Mouse (Mus musculus) bone marrow, adult 2 months (tissue): ENCODE measurements around the gene Lif. TPM values are rescaled to one million over a fixed set of nuclear protein-coding genes. Genes with fewer than 3 reads are reported as not detected.

Source experiments
- H3K27ac ChIP-seq: fragments of 200-500 bp; 2 replicates; pipeline ENCODE4 v1.5.1; 2012; ENCODE audit warnings: low read depth, mild to moderate bottlenecking, control low read depth, inconsistent platforms, low read length; ENCODE audit not compliant: control insufficient read depth, poor library complexity, insufficient read depth
- H3K4me1 ChIP-seq: fragments of 200-500 bp; 2 replicates; pipeline ENCODE4 v1.6.1; 2011; ENCODE audit warnings: low read length; ENCODE audit not compliant: control insufficient read depth, insufficient read depth
- H3K4me3 ChIP-seq: fragments of 200-500 bp; replicated peaks from 2 replicates; pipeline ENCODE3; 2011; ENCODE audit warnings: mild to moderate bottlenecking, low read depth, low read length, control low read depth; ENCODE audit not compliant: control insufficient read depth
- CTCF ChIP-seq: fragments of 200-500 bp; IDR thresholded peaks from 2 replicates; pipeline ENCODE4 v1.5.1; 2011; ENCODE audit warnings: low read length, control low read depth; ENCODE audit not compliant: control insufficient read depth, insufficient read depth
- POLR2A ChIP-seq: fragments of 200-500 bp; IDR thresholded peaks from 2 replicates; pipeline ENCODE4 v1.6.1; 2011; ENCODE audit warnings: low read depth, mild to moderate bottlenecking, control low read depth, low read length, borderline replicate concordance; ENCODE audit not compliant: control insufficient read depth
- WGBS: fragments of 180-500 bp; shearing (Covaris S2); methylation state at CpG from one replicate; pipeline ENCODE4 v1.1.7; 2018; 5-methylcytosine and 5-hydroxymethylcytosine counted together
- polyA plus RNA-seq: library from polyadenylated mRNA; stranded (reverse); fragments of >200 nt; gene quantifications from 2 replicates; pipeline ENCODE4 v1.2.4, GENCODE M21; 2011; ENCODE audit warnings: low replicate concordance; ENCODE audit not compliant: missing spikeins, insufficient read depth, insufficient read length

The Lif gene
- polyA plus RNA-seq, 1 experiment = 0.70 TPM

DNA sequence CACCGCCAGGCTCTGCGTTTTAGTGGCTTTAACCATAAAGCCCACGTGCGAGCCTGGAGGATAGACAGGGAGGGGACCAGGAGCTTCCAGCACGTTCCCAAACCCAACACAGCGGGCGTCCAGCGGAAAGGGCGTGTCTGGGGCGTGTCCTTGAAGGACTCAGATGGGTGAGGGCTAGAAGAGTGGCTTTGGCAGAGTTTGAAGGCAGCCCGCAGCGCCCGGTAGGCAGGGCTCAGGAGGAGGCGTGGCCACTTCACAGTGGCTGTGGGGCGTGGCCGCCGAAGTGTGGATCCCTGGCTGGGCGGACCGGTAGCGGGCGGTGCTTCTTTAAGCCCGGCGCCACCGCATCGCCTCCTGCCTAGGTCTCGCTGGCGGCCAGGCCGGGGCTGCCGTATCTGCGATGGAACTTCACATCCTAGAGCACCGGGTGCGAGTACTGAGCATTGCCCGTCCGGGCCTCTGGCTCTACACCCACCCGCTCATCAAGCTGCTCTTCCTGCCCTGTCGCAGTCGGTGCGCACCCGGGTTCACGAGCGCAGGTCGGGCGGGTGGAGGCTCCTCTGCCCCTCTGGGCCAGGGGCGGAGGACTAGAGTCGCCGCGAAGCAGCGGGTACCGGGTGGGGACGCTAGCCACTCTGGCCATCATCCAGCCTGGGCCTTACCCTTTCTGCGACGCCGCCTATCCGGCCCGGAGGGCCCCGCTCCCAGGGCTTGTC lies 39.3 kb upstream of the Lif start, which contains the start of gene Castor1:
Gene Castor1, plus strand, starts transcription at position 312 of the 716 bp plus-strand sequence.
- Histone ChIP-seq H3K4me1 (peaks cover 3% of the 10 kb centered on the region), H3K27ac (peak within 1 kb of the TSS; percentile 21; the same call in 1 of the 2 replicates), H3K4me3 (peak within 1 kb of the TSS; percentile 59)
- WGBS = 2% methylated on average over 56 of the region's 56 CpGs
- no peak for TF ChIP-seq POLR2A
- no peak for TF ChIP-seq CTCF

DNA sequence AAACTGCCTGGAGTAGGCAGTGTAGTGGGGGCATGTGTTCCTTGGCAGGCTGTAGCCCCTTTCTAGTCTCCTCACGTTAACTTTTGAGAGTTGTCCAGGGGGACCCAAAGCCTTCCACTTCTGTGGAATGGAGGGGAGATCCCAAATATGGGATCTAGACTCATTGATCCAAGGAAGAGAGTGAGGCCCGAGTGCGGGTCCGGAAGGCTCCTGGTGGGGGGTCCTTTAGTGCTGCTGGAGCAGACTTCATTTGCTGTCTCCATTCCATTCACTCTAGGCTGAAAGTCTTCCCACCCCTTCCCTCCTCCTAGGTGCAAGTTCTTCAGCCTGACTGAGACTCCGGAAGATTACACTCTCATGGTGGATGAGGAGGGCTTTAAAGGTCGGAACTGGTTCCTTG lies 38.7 kb upstream of the Lif start:
- H3K27ac ChIP-seq = no peak overlapping the region
- no peak for TF ChIP-seq POLR2A
- WGBS = 26% methylated on average over 6 of the region's 6 CpGs
- H3K4me1 ChIP-seq = peaks cover 3% of the 10 kb centered on the region
- H3K4me3 ChIP-seq = peak overlapping the region; percentile 59

GRCm38 (mm10) chr11:4219317-4219751 lies 38.0 kb upstream of the Lif start:
- Histone ChIP-seq H3K4me3 (no peak overlapping the region), H3K27ac (no peak overlapping the region), H3K4me1 (peaks cover 5% of the 10 kb centered on the region)
- TF ChIP-seq POLR2A = no peak
- TF ChIP-seq CTCF = peak; percentile 67
- 35% methylated on average over 2 of the region's 2 CpGs for WGBS

GRCm38 (mm10) chr11:4219908-4220307 lies 37.4 kb upstream of the Lif start:
- 53% methylated on average over 9 of the region's 9 CpGs for WGBS
- TF ChIP-seq CTCF = no peak
- TF ChIP-seq POLR2A = no peak
- H3K27ac ChIP-seq = no peak overlapping the region
- H3K4me3 ChIP-seq = no peak overlapping the region
- H3K4me1 ChIP-seq = peaks cover 5% of the 10 kb centered on the region

DNA sequence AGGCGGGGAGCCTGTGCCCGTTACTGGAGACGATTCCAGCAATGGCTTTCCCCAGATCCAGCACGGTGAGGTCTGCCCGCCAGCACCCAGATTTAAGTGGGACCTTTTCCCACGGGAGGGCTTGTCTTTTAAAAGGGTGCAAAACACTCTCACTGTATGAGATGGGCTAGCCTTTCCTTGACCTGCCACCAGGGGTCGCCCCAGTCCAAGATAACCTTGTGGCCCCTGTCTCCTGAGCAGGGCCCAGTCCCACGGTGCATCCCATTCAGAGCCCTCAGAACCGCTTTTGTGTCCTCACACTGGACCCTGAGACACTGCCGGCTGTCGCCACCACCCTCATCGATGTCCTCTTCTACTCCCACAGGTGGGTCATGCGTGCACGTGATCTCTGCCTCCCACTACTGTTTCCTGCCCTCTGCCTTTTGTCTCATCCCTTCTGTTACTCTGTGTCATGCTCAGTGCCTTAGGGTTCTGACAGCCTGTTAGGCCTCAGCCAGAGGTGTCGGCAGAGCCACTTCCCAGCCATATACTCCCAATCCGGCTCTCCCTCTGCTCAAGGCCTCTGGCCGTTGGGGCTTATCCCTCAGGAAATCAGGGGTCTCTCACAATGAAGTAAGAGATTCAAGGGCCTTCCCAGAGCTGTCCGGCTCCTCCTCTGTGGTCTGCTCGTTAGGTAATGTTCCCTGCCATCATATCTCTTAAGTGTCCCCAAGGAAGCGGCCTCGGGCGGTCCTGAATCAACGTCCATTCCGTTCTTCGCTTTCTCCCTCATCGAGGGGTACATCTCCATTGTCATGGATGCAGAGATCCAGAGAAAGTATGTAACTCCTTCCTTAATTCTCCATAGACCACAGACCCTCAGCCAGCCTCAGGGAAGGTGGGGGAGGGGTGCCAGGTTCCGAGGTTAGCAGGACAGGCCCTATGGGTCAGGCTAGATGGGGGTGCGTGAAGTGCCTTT lies 36.6 kb upstream of the Lif start:
- WGBS = 51% methylated on average over 28 of the region's 28 CpGs
- Histone ChIP-seq H3K27ac (no peak overlapping the region), H3K4me3 (no peak overlapping the region), H3K4me1 (peaks cover 5% of the 10 kb centered on the region)
- TF ChIP-seq CTCF = peak; percentile 97
- TF ChIP-seq POLR2A = 0 out of 2 replicates have a peak, but pooled peaks have one; percentile 9

- 38% methylated on average over 17 of the region's 17 CpGs for WGBS
- TF ChIP-seq CTCF (no peak), POLR2A (no peak)
- H3K4me3 ChIP-seq = no peak overlapping the region
- H3K27ac ChIP-seq = no peak overlapping the region
- H3K4me1 ChIP-seq = peaks cover 5% of the 10 kb centered on the region
Measured at GRCm38 (mm10) chr11:4222046-4222950, 35.1 kb upstream of the Lif start.

DNA sequence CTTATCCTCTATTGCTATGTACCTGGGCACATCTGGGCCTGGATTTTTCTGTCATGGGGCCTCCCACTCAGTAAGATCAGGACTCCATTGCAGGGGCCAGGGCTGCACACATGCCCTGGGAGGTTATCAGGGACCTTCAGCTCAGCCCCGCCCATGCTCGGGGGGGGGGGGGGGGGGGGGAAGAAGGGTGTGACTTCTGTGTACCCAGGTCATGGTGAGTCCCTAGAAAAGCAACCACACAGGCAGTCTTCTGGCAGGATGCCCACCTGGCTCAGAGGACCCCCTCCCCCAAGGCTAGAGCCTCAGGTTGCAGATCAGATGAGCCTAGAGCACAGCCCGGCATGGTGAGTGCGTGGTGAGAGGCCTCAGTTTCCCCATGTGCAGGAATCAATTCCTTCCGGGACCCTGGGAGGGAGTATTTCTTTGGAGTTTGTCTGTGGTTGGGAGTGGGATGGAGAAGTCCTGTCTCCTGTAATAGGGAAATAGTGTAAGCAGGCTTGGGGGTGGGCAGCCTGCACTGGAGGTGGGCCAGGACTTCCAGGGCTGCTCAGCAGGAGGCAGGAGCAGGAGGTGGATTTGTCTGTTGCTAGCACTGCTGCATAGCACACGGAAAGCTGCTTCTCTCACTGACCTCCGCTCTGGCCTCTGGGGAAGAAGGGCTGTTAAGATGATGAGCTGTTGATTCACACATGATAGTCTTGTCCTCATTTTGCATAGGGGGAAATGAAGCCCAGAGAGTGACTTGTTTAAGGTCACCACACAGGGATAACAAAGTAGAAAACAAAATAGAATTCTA lies 33.8 kb upstream of the Lif start:
- WGBS = 57% methylated on average over 7 of the region's 7 CpGs
- TF ChIP-seq CTCF = no peak
- no peak for TF ChIP-seq POLR2A
- Histone ChIP-seq H3K27ac (0 out of 2 replicates have a peak overlapping the region, but pooled peaks have one; percentile 8), H3K4me1 (peaks cover 3% of the 10 kb centered on the region), H3K4me3 (peak overlapping the region; percentile 25)
